Mouse (Mus musculus) stomach, embryonic 16.5 days (tissue): Measurements from ENCODE around the gene Kcne2. TPM values are rescaled to one million over a fixed set of nuclear protein-coding genes. Genes with fewer than 3 reads are reported as not detected.
A peak's percentile ranks its signal among the peaks of the same experiment; 100 is the strongest.

Source experiments
- ATAC-seq: fragments of 200-750 bp; cut with Nextera tagmentation; 2 replicates; pipeline ENCODE4 v1.8.0; 2017; ENCODE audit warnings: moderate number of reproducible peaks, moderate TSS enrichment; ENCODE audit not compliant: insufficient read depth, low FRiP score
- H3K27ac ChIP-seq: fragments of 300-500 bp; sonication (generic); 2 replicates; pipeline ENCODE4 v1.5.1; 2014; ENCODE audit warnings: low read length
- H3K27me3 ChIP-seq: fragments of 300-500 bp; sonication (generic); 2 replicates; pipeline ENCODE4 v1.6.1; 2014; ENCODE audit warnings: low read length, control low read depth, mixed read lengths; ENCODE audit not compliant: control insufficient read depth, insufficient read depth
- H3K36me3 ChIP-seq: fragments of 300-500 bp; sonication (generic); 2 replicates; pipeline ENCODE4 v1.6.1; 2014; ENCODE audit warnings: low read length; ENCODE audit not compliant: control insufficient read depth, insufficient read depth
- H3K4me1 ChIP-seq: fragments of 300-500 bp; sonication (generic); 2 replicates; pipeline ENCODE4 v1.6.1; 2014; ENCODE audit warnings: low read length, control low read depth, mixed read lengths; ENCODE audit not compliant: control insufficient read depth, insufficient read depth
- H3K4me2 ChIP-seq: fragments of 300-500 bp; sonication (generic); 2 replicates; pipeline ENCODE4 v1.6.1; 2014; ENCODE audit warnings: low read depth, low read length, mixed read lengths
- H3K4me3 ChIP-seq: fragments of 300-500 bp; sonication (generic); replicated peaks from 2 replicates; pipeline ENCODE4 v1.5.1; 2014; ENCODE audit warnings: mild to moderate bottlenecking, low read length
- H3K9ac ChIP-seq: fragments of 300-500 bp; sonication (generic); 2 replicates; pipeline ENCODE4 v1.6.1; 2014; ENCODE audit warnings: low read length
- H3K9me3 ChIP-seq: fragments of 300-500 bp; sonication (generic); replicated peaks from 2 replicates; pipeline ENCODE4 v1.6.1; 2016; ENCODE audit warnings: low read length, control low read depth; ENCODE audit not compliant: control insufficient read depth
- WGBS: fragments of 180-500 bp; shearing (Covaris S2); extraction: QIAGEN DNeasy Blood & Tissue Kit; methylation state at CpG from one replicate; pipeline ENCODE4 v1.1.7; 2014; 5-methylcytosine and 5-hydroxymethylcytosine counted together
- polyA plus RNA-seq: library from polyadenylated mRNA; unstranded; fragments of >200 nt; fragmentation: Nextera tagmentation; extraction: Ambion mirVana; gene quantifications from 2 replicates; pipeline ENCODE4 v1.2.1, GENCODE M21; 2015

Gene Kcne2
- polyA plus RNA-seq, 1 experiment from 2014 or later = 5.1 TPM

DNA sequence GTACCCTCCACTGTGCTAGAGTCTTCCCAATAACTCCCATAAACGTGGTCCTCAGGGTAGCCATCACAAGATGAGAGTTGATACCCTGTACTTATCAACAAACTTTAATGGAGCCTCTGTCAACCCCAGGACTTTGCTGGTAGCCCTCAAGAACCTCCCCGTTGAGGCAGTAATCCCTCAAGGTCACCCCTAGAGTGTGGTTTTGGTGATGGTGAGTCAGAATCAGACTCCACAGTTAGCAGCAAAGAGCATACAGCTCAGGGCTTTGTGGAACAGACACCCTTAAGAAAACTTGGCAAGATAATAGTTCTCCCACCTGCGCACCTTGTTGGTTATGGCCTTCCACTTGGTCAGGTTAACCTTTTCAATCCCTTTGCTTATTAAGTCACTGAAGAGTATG lies 28.2 kb downstream of the Kcne2 start:
- Histone ChIP-seq H3K4me2 (no peak overlapping the region), H3K4me1 (no peaks in the 10 kb centered on the region), H3K9me3 (no peaks in the 10 kb centered on the region), H3K27me3 (no peaks in the 10 kb centered on the region), H3K4me3 (no peak overlapping the region), H3K36me3 (peaks cover 3% of the 10 kb centered on the region; the same call in 1 of the 2 replicates), H3K9ac (no peak overlapping the region), H3K27ac (no peak overlapping the region)
- 84% methylated on average over 3 of the region's 3 CpGs for WGBS
- ATAC-seq = no peak

DNA sequence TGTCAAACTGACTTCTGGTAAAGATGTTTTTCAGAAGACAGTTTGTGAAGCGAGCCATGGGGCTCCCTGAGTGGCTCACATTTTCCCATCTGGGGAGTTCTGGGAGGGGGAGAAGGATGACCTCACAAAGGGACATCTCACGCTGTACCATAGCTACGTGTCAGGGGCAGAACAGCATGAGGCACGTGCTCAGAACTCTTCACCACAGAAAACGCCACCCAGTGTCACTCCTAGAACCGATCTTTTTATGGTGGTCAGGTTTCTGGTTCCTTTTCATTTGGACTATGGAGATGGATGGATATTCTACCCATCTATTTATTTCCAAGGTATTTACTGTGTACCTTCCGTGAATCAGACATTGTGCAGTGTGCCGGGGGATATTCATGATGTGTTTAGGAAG lies 29.2 kb downstream of the Kcne2 start, which contains the start of gene Fam243:
Gene Fam243 (minus strand): TSS at position 101 of the 400 bp plus-strand sequence.
- Histone ChIP-seq H3K27me3 (no peaks in the 10 kb centered on the region), H3K4me2 (no peak within 1 kb of the TSS), H3K36me3 (peaks cover 3% of the 10 kb centered on the region; the same call in 1 of the 2 replicates), H3K4me1 (no peaks in the 10 kb centered on the region), H3K4me3 (no peak within 1 kb of the TSS), H3K9ac (no peak within 1 kb of the TSS), H3K27ac (no peak within 1 kb of the TSS), H3K9me3 (no peaks in the 10 kb centered on the region)
- WGBS = 89% methylated on average over 8 of the region's 8 CpGs
- no peak for ATAC-seq

DNA sequence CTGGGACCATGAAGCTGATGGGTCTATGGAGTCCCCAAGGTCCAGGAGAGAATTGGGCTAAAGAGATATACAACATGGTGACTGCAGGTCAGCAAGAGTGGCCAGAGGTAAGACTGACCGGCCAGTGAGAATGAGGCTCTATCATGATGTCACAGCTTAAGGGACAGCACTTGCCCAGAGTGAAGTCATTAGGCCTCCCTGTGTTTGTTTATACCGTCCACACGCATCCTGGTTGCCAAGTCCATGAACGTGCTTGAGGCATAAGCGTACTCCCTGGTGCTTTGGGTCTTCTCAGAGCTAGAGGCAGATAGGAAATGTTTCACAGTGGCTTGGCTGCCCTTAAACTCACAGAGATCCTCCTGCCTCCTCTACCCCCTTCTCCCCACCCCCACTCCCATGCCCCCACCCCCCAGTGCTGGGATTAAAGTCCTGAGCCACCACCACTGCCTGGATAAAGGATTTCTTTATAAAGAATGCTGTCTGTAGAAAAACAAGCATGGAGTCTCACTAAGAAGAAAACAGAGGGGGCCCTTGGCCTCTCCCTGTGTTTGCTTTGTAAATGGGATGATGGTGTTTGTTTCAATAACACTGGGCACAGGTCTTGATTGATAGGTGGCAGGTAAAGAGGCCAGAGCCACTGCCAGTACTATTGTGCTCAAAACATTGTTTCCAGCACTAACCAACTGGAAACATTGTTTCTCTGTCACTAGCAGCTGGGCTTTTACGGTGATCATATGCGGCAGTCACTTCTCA lies 32.3 kb downstream of the Kcne2 start:
- no peaks in the 10 kb centered on the region for H3K36me3 ChIP-seq
- WGBS = 35% methylated on average over 7 of the region's 7 CpGs
- no peaks in the 10 kb centered on the region for H3K4me1 ChIP-seq
- H3K27ac ChIP-seq = no peak overlapping the region
- no peak overlapping the region for H3K4me2 ChIP-seq
- no peak overlapping the region for H3K9ac ChIP-seq
- no peaks in the 10 kb centered on the region for H3K9me3 ChIP-seq
- no peak overlapping the region for H3K4me3 ChIP-seq
- no peak for ATAC-seq
- no peaks in the 10 kb centered on the region for H3K27me3 ChIP-seq

DNA sequence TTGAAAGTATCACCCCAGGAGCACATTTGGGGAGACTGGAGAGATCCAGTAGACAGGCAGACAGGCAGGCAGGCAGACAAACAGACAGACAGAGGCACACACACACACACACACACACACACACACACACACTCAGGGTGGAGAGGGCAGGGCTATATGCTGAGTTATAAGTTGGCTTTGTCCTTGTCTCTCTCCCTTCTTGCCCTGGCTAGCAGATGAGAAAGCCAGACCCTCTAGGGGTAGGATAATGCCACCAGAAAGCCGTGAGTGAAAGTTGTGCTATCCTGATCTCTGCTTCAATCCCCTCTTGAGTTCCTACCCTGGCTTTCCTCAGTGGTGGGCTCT lies 32.8 kb downstream of the Kcne2 start:
- Histone ChIP-seq H3K9me3 (no peaks in the 10 kb centered on the region), H3K4me3 (no peak overlapping the region), H3K4me2 (no peak overlapping the region), H3K4me1 (no peaks in the 10 kb centered on the region), H3K27ac (no peak overlapping the region), H3K9ac (no peak overlapping the region), H3K36me3 (no peaks in the 10 kb centered on the region), H3K27me3 (no peaks in the 10 kb centered on the region)
- 57% methylated on average over 1 of the region's 1 CpGs for WGBS
- no peak for ATAC-seq

DNA sequence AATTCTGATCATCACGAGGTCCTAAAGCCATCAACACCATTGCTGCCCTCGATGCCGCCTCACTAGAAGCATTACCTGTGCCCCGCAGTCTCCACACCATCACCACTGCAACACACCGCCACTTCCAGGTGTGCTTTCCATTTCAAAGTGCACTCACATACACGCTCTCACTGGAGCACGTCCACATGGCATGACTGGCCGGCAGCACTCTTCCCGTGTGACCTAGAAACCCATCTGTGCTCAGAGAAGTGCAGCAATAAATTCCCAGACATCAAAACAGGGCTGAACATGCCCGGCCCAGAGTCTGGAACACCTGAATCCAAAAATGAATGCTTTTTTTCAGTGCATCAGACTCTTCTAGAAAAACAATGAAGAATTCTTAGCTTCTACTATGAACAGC lies 35.7 kb downstream of the Kcne2 start:
- Histone ChIP-seq H3K27ac (no peak overlapping the region), H3K4me2 (no peak overlapping the region), H3K9me3 (no peaks in the 10 kb centered on the region), H3K27me3 (no peaks in the 10 kb centered on the region), H3K36me3 (no peaks in the 10 kb centered on the region), H3K4me3 (no peak overlapping the region), H3K4me1 (no peaks in the 10 kb centered on the region), H3K9ac (no peak overlapping the region)
- ATAC-seq = no peak
- WGBS = 85% methylated on average over 10 of the region's 10 CpGs

DNA sequence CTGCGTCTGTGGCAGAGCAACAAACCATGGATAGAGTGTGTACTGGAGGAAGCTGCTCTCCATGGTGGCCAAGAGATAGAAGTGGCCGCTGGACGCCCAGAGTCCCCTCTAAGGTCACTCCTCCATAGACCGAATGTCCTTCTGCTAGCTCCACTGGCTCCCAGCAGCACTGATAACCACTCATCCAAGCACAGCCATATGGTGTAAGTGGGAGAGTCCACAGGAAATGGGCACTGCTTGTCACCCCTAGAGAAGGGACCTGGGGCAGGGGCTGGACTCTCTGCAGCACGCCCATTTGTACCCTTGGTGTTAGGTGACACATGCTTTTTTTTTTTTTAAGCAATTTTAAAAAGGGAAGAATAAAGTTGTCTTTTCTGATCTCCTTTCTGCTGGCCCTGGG lies 38.8 kb downstream of the Kcne2 start:
- Histone ChIP-seq H3K4me2 (no peak overlapping the region), H3K4me1 (no peaks in the 10 kb centered on the region), H3K4me3 (no peak overlapping the region), H3K36me3 (no peaks in the 10 kb centered on the region), H3K9ac (no peak overlapping the region), H3K9me3 (no peaks in the 10 kb centered on the region), H3K27me3 (no peaks in the 10 kb centered on the region), H3K27ac (no peak overlapping the region)
- no peak for ATAC-seq
- WGBS = 77% methylated on average over 5 of the region's 5 CpGs

DNA sequence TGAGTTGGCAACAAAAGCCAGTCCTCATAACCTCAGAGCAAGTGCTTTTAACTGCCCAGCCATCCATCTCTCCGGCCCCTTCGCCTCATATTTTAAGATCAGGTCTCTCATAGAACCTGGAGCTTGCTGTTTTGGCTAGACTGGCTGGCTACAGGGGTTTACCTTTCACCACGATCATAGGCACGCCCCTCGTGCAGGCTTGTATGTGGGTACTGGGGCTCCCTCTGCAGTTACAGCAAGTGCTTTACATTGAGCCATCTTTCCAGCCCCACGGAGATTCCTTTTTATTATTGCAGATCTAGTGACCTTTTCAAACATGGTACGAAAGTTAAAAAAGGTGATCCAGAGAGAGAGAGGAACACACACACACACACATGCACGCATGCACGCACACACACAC lies 42.4 kb downstream of the Kcne2 start:
- Histone ChIP-seq H3K27ac (no peak overlapping the region), H3K36me3 (no peaks in the 10 kb centered on the region), H3K4me3 (no peak overlapping the region), H3K4me1 (no peaks in the 10 kb centered on the region), H3K4me2 (no peak overlapping the region), H3K9ac (no peak overlapping the region), H3K27me3 (no peaks in the 10 kb centered on the region), H3K9me3 (no peaks in the 10 kb centered on the region)
- WGBS = 59% methylated on average over 9 of the region's 9 CpGs
- ATAC-seq = no peak

DNA sequence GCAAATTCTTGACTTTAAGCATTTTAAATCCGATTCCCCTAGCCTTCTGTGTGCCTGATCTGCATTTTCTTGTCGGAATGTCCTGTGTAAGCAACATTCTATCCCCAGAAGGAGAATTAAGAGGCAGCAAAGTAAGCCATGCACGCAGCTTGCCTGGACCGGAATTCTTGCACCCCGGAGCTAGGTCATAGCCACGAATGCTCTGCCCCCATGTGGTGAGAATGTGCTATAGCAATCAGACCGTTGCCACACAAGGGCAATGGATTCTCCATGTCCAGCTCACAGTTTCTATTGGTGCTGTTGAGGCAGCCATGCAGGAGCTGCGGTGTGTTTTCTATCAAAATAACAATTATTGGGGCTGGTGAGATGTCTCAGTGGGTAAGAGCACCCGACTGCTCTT lies 44.1 kb downstream of the Kcne2 start:
- H3K4me2 ChIP-seq = peak overlapping the region; percentile 37

DNA sequence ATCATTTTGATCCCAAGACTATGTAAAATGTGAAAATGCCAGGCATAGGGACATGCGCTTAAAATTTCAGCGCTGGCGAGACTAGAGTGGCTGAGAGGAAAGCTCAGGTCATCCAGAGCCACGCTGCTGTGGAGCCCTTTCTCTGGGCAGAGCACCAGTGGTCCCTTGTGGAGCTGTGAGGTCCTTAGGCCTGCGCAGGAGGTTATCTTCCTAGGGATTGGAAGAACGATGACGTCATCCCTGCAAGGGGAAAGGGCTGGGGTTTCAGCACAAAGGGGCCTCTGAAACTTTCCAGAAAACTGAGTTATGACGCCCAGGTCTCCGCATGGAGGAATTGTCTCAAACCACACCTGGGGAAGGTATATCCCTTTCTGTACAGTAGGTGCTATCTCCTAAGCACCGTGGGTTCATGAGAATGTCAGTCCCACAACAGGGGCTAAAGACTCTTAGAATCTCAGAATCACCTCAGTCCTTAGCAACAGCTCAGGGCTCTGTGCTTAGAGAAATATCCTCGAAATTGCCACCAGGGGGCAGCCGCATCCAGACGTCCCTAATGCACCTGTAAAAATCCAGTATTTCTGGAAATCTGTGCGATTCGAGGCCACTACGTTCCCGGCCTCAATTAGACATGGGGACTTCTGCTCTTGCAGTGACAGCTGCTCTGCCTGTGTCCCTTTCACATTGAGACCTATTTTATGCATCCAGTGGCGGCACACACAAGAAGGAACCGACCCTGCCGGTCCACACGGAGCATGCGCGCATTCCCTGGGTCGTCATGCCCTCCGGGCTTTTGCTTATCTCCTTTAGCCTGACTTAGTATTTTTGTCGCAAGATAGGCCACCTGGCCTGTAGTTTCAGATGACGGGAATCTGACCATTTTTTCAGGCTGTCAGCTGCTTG lies 48.7 kb downstream of the Kcne2 start:
- Histone ChIP-seq H3K27me3 (no peaks in the 10 kb centered on the region), H3K9me3 (no peaks in the 10 kb centered on the region), H3K4me2 (peak overlapping the region; percentile 44), H3K4me1 (no peaks in the 10 kb centered on the region), H3K36me3 (no peaks in the 10 kb centered on the region), H3K4me3 (peak overlapping the region; percentile 36), H3K9ac (no peak overlapping the region), H3K27ac (no peak overlapping the region)
- ATAC-seq = peak; percentile 70
- 22% methylated on average over 27 of the region's 27 CpGs for WGBS

More for the DNA sequence above, 44.1 kb downstream of the Kcne2 start:
- peak; percentile 63; the same call in 1 of the 2 replicates for ATAC-seq
- Histone ChIP-seq H3K4me3 (no peak overlapping the region), H3K36me3 (no peaks in the 10 kb centered on the region), H3K27ac (no peak overlapping the region), H3K4me1 (no peaks in the 10 kb centered on the region), H3K27me3 (no peaks in the 10 kb centered on the region), H3K9ac (peak overlapping the region; percentile 39; the same call in 1 of the 2 replicates), H3K9me3 (no peaks in the 10 kb centered on the region)
- 5% methylated on average over 9 of the region's 9 CpGs for WGBS
